Mouse (Mus musculus) heart, postnatal 10 days (tissue): ENCODE measurements around the gene Eif4ebp2. TPM values are rescaled to one million over a fixed set of nuclear protein-coding genes. Genes with fewer than 3 reads are reported as not detected.

Source experiments
- DNase-seq, 2 experiments: peaks; one replicate each; pipeline ENCODE4 v3.0.0; 2021
- intact Hi-C: fragments of 180-260 bp; cut with DNase I; formaldehyde crosslinking; loops from one replicate; pipeline ENCODE4 v1.15.1; 2025
- total RNA-seq, 2 experiments: library from RNA; stranded (reverse); gene quantifications; 2 replicates each; pipeline ENCODE4 v1.2.3; 2021

Eif4ebp2 gene
- 10 to 100 TPM; 89.5 to 93.7 TPM for total RNA-seq

DNA sequence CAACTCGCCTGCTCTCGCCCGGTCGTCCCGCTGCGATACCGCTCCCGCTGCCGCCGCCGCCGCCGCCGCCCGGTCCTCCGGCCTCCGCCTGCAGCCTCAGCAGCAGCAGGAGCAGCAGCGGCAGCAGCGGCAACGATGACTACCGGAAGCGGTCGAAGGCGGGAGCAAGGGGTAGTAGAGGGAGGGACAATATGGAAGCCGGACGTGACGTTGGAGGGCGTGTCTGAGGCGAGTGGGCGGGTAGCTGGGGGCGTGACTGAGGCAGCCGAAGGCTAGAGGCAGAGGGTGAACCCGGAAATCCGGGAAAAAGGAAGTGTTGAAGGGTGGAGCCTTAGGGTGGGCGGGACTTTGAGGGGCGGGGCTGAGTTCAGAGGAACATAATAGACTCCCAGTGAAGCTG lies at the start of gene Eif4ebp2:
Gene Eif4ebp2, minus strand, starts transcription at position 17 of the 400 bp plus-strand sequence.
- peak; percentile 99 to 100 for DNase-seq
- intact Hi-C loops: no loop called here

- intact Hi-C loops: no loop called here
- no peak for DNase-seq
These were observed 48.3 kb upstream of the Eif4ebp2 start for GRCm38 (mm10) chr10:61500756-61501155.

- no peak for DNase-seq
- intact Hi-C loops: no loop called here
These were observed 47.3 kb upstream of the Eif4ebp2 start for GRCm38 (mm10) chr10:61499505-61500466.

DNA sequence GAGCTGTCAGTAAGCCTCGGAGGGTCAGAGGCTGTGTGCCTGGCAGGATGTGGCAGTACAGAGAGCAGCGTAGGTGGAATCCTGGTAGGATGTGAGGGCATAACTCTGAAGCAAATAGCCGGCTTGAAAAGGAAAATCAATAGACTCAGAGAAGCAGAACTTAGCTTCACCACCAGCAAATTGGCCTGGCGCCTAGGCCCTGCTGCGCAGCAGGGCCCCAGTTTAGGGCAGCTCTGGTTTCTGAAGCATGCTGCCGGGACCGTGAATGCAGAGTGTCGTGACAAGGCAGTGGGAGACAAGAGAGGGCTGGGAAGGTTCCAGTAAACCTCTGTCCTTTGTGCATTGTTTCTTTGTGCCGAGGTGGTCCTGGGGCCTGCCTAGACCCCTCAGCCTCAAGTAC lies 43.8 kb upstream of the Eif4ebp2 start:
- no peak for DNase-seq
- intact Hi-C loops: no loop called here

GRCm38 (mm10) chr10:61495461-61495860 lies 43.0 kb upstream of the Eif4ebp2 start:
- intact Hi-C loops: no loop called here
- no peak for DNase-seq

DNA sequence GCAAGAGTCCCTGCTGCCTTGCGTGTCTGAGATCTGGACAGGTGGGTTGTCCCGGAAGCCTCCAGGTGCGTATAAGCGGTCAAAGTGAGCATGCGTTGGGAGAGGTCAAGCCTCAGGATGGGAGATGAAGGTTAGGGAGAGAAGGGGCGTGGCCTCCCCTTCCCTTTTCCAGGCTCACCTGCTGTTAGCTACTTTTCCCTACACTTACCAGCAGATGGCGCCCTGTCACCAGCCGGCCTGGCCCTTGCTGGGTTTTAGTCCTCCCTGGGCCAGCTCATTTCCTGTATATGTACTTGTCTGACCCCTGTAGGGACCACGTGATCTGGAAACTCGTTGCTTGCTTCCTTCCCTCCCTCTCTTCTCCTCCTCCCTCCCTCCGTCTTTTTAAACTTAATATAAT lies 39.6 kb upstream of the Eif4ebp2 start:
- peak; percentile 83 to 88 for DNase-seq
- intact Hi-C loops: loop anchor here (1.0 to 2.0 kb wide), 2 partner anchors 110 to 165 kb away; no protein-coding TSS in a partner anchor

DNA sequence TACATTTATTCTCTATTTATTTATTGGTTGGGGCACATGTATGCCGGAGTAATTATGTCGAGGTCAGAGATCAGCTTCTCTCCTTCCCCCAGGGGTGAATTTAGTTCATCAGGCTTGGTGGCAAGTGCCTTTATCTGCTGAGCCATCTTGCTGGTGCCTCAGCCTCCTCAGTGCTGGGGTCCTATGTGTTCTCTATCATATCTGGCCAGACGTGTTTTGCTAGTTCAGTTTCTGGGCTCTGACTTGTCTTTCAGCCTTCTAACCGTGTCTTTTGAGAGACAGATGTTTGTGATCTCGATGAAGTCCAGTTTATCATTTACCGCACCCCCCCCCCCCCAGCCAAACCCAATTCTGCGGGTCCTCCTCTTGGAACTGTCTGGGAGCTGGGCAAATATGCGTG lies 39.1 kb upstream of the Eif4ebp2 start:
- no peak for DNase-seq
- intact Hi-C loops: no loop called here

DNA sequence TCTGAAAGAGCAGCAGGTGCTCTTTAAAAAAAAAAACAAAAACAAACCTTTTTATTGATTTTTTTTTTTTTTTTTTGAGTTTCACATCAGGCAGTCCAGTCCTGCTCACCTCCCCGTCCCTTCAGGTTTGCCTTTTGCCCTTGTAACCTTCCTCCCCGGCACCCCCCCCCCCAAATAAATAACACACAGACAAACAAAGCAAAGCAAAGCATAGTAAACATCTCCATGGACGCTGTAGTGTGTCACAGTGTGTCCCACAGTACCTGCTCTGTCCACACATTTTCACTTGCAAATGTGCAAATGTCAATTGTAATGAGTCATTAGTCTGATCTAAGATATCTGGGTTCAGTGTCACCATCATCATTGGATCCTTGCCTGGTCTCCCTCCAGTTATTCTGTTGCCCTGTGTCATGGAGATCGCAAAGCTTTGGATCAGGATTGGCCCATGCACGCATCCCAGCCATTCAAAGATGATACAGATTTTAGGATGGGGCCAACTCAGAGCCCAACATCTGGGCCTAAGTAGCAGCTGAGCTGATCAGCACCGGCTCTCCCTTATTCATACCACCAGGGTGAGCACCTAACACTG lies 36.2 kb upstream of the Eif4ebp2 start:
- DNase-seq: no peak
- intact Hi-C loops: no loop called here

DNA sequence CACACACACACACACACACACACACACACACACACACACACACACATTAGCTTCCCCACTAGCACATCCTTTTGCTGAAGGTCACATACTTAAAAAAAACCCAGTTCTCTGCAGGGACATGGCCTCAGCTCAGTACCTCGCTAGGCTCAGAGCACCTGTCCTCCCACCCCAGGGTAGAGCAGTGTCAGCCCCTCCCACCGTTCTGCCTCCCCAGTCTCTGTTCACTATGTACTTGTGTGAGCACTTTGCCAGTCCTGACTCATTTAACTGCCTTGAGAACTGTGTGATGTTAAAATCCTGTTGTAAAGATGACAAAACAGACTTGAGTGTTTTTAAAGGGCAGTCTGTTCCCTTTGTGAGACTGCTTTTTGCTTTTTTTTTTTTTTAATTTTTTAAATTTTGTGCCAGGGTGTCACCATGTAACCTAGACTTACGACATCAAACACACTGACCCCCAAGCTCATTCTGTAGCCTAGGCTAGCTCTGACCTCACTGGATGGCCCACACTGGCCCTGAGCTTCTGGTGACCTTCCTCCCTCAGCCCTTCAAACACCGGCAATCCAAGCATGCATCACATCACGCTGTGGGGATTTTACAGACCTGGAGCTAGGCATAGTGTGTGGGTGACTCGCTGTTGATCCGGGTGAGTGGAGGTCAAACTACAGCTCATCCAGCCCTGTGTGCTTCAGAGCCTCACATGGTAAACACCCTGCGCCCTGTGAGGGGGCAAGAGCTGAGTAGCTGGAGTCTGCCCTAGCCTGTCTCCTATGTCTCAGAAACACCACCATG lies 34.3 kb upstream of the Eif4ebp2 start:
- intact Hi-C loops: no loop called here
- no peak for DNase-seq

- intact Hi-C loops: no loop called here
- DNase-seq: no peak
These were observed 32.3 kb upstream of the Eif4ebp2 start for GRCm38 (mm10) chr10:61484801-61485200.

GRCm38 (mm10) chr10:61482771-61483170 lies 30.3 kb upstream of the Eif4ebp2 start:
- no peak for DNase-seq
- intact Hi-C loops: no loop called here

DNA sequence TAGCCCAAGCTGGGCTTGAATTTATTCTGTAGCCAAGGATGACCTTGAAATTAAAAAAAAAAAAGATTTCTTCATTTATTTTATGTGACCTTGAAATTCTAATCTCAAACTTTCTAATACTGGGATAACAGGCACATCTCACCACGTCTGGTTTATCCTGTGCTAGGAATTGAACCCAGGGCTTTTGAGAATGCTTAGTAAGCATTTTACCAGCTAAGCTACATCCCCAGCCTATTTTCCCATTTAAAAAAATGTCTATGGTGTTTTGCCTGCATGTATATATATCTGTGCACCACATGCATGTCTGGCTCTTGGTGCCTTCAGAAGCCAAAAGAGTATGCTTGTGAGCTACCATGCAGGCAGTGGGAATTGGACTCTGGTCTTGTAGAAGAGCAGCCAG lies 28.0 kb upstream of the Eif4ebp2 start:
- intact Hi-C loops: no loop called here
- no peak for DNase-seq

DNA sequence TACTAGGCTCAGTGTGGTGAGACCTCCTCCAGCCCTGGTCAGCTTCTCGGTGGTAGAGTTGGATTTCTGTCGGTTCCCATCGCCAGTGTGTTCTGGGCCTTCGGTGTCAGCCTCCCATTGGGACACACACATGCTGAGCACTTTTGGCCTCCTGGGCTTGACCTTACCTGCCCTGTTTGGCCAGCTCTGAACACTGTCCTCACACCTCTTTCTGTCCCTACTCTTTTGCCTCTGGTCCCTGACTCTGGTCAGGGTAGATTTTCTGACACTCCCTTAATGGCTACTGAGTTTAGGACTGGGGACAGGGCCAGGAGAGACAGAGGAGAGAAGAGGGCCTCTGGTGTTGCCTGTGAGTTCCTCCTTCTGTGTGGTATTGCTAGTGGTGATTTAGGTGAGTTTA lies 27.5 kb upstream of the Eif4ebp2 start:
- intact Hi-C loops: loop anchor here (5.0 kb wide), 1 partner anchor 167 kb away; the partner anchor contains the start of gene Ppa1
- DNase-seq: no peak

DNA sequence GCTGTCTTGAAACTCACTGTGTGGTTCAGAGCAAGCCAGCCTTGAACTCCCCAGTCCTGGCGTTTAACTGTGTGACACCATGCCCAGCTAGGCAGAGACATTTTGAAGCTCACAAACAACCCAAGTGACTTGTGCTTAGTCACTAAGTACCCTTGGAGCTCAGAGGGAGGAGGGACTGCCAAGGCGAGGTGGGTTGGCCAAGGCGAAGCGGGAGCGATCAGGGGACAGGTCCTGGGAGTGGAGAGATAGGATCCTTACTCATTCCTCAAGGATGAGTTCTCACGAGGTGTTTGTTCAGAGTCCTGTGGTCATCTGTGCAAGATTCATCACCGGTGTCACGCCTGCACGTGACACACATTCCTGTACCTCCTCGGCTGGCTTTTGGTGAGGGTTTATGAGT lies 27.0 kb upstream of the Eif4ebp2 start:
- no peak for DNase-seq
- intact Hi-C loops: loop anchor here (5.0 kb wide), 1 partner anchor 168 kb away; the partner anchor contains the start of gene Ppa1

- peak; percentile 52 to 53 for DNase-seq
- intact Hi-C loops: loop anchor here (5.0 kb wide), 1 partner anchor 171 kb away; the partner anchor contains the start of gene Ppa1
These were observed 24.1 kb upstream of the Eif4ebp2 start for GRCm38 (mm10) chr10:61476440-61477165.

GRCm38 (mm10) chr10:61475594-61476439 lies 23.4 kb upstream of the Eif4ebp2 start, which contains the start of gene Lrrc20:
Lrrc20 (plus strand) TSS chr10:61475801.
- DNase-seq: peak; percentile 94 to 95
- intact Hi-C loops: loop anchor here (5.0 kb wide), 1 partner anchor 171 kb away; the partner anchor contains the start of gene Ppa1

GRCm38 (mm10) chr10:61474344-61474743 lies 21.9 kb upstream of the Eif4ebp2 start:
- no peak for DNase-seq
- intact Hi-C loops: no loop called here

DNA sequence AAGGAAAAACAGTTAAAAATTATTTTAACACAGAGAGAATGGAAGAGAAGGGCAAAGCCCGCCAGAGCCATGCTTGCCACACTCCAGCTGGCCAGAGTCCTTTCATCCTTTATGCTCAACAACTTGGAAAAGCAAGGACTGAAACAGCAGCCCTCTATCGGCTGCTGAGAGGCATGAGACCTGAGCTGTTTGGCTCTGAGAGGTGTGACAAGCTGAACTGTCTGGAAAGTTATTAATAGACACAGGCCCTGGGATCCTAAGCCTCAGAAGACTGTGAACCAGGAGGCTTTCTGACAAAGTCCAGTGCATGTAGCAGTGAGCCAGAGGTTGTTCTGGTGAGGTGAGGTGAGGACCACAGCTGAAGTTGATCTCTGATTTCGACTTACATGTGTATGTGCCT lies 21.2 kb upstream of the Eif4ebp2 start:
- DNase-seq: peak; percentile 58 to 63
- intact Hi-C loops: no loop called here

- DNase-seq: no peak
- intact Hi-C loops: no loop called here
These were observed 16.4 kb upstream of the Eif4ebp2 start for GRCm38 (mm10) chr10:61468900-61469299.
